Comparison of ENCODE assay signal across 9 mouse cellular contexts in genomic region chr4:122910577-122910976, GRCm38 (mm10). TPM values are rescaled to one million over a fixed set of nuclear protein-coding genes. Genes with fewer than 3 reads are reported as not detected.
DNase-seq lines count a peak whose midpoint lies in the region; ATAC-seq lines count a peak whose summit lies in the region.
"Had no signal": no experiment of that assay in that cellular context is flagged by ENCODE, and none has a peak within 500 bp of the region (broad histone marks: within the 10 kb centered on the region; RNA-seq: fewer than 3 reads in every experiment).

No protein-coding gene starts in this region.

- H3K27ac ChIP-seq in midbrain, embryonic 10.5 days (replicated peaks): peak overlapping the region; percentile 78
- no peak overlapping the region for H3K27ac ChIP-seq in midbrain, embryonic 16.5 days (ENCODE audit: low read length)

- no peak overlapping the region for H3K9ac ChIP-seq in midbrain, embryonic 16.5 days (ENCODE audit: low read depth, low read length)

- ATAC-seq in midbrain, embryonic 16.5 days: no peak; the same call in 1 of the 2 replicates
- ATAC-seq: inflammation-experienced regulatory T-cells, adult 6 months had no signal

- H3K4me3 ChIP-seq in midbrain, embryonic 10.5 days: no peak overlapping the region
- H3K4me3 ChIP-seq in midbrain, embryonic 16.5 days (ENCODE audit: low read depth, low read length): no peak overlapping the region

- H3K36me3 ChIP-seq in midbrain, embryonic 10.5 days: no peaks in the 10 kb centered on the region
- H3K36me3 ChIP-seq in midbrain, embryonic 16.5 days (ENCODE audit: control insufficient read depth, insufficient read depth, low read length): no peaks in the 10 kb centered on the region
- H3K36me3 ChIP-seq in splenic B cell, adult 2 months (ENCODE audit: control insufficient read depth, insufficient read depth, low read length, poor library complexity, severe bottlenecking): no peaks in the 10 kb centered on the region

- H3K9me3 ChIP-seq in midbrain, embryonic 10.5 days (replicated peaks): peaks cover 7% of the 10 kb centered on the region; the same call in 1 of the 2 replicates
- H3K9me3 ChIP-seq in midbrain, embryonic 16.5 days (replicated peaks; ENCODE audit: control insufficient read depth, low read length, poor library complexity, severe bottlenecking): no peaks in the 10 kb centered on the region

- H3K27me3 ChIP-seq in midbrain, embryonic 10.5 days (ENCODE audit: low read depth, poor library complexity, severe bottlenecking): no peaks in the 10 kb centered on the region
- no peaks in the 10 kb centered on the region for H3K27me3 ChIP-seq in midbrain, embryonic 16.5 days (ENCODE audit: control insufficient read depth, insufficient read depth, low read depth, low read length)
- no peaks in the 10 kb centered on the region for H3K27me3 ChIP-seq in splenic B cell, adult 2 months (ENCODE audit: control insufficient read depth, insufficient read depth, low read length, poor library complexity, severe bottlenecking)

- peak; percentile 18 for DNase-seq in embryo, embryonic 11 days
- DNase-seq in embryo, embryonic 10.5 days (ENCODE audit: low spot score): no peak
- DNase-seq in midbrain, embryonic 10.5 days (ENCODE audit: low spot score): no peak
- peak; percentile 40 for DNase-seq in c-Kit-positive CD71-positive TER-119-negative erythroid progenitor cells, embryonic 14.5 days (ENCODE audit: low read depth)
- peak; percentile 71 for DNase-seq in splenic B cell, adult 2 months (ENCODE audit: low read depth, low spot score)
- no peak for DNase-seq in layer of hippocampus, postnatal 36 days
- no peak for DNase-seq in adrenal gland, adult 8-10 months

- WGBS in midbrain, embryonic 10.5 days: 56% methylated on average over 6 of the region's 6 CpGs
- 57% methylated on average over 6 of the region's 6 CpGs for WGBS in midbrain, embryonic 16.5 days

- no peak overlapping the region for H3K4me2 ChIP-seq in midbrain, embryonic 16.5 days (ENCODE audit: low read length)

- peaks cover 17% of the 10 kb centered on the region for H3K4me1 ChIP-seq in midbrain, embryonic 10.5 days
- peaks cover 6% of the 10 kb centered on the region; the same call in 1 of the 2 replicates for H3K4me1 ChIP-seq in midbrain, embryonic 16.5 days (ENCODE audit: control insufficient read depth, insufficient read depth, low read length)

RNA-seq across cellular contexts. Expression of gene Cap1, which starts 24.7 kb away (rescaled TPM):
- 69.4 and 79.4 TPM in 2 replicates for polyA plus RNA-seq in midbrain, embryonic 10.5 days (2016; fragmentation: Nextera tagmentation; extraction: Ambion mirVana)
- 70.3 and 75.0 TPM in 2 replicates for polyA plus RNA-seq in midbrain, embryonic 16.5 days (2015; fragmentation: Nextera tagmentation; extraction: Ambion mirVana)
- 100 to 1,000 TPM; 305 to 314 TPM for total RNA-seq in layer of hippocampus, postnatal 36 days (2021)
- total RNA-seq in adrenal gland, adult 8-10 months (2022): 100 to 1,000 TPM; 134 to 181 (median 168) TPM

RNA-seq across cellular contexts. Expression of gene Mfsd2a, which starts 50.4 kb away (rescaled TPM):
- 22.6 and 27.2 TPM in 2 replicates for polyA plus RNA-seq in midbrain, embryonic 10.5 days (2016; fragmentation: Nextera tagmentation; extraction: Ambion mirVana)
- 32.3 and 33.5 TPM in 2 replicates for polyA plus RNA-seq in midbrain, embryonic 16.5 days (2015; fragmentation: Nextera tagmentation; extraction: Ambion mirVana)
- total RNA-seq in layer of hippocampus, postnatal 36 days (2021): 10 to 100 TPM; 34.0 to 52.7 TPM
- 1 to 10 TPM in 2 of 4 experiments, under 1 TPM in 2; 0.83 to 8.4 (median 1.2) TPM for total RNA-seq in adrenal gland, adult 8-10 months (2022)

Comparison
In these comparisons a context has a peak if more than half of its experiments do, and no peak if none do; other contexts are left out.
1. DNase-seq: peak in embryo, embryonic 11 days (single experiment), c-Kit-positive CD71-positive TER-119-negative erythroid progenitor cells, embryonic 14.5 days (single experiment) and splenic B cell, adult 2 months (single experiment); none in embryo, embryonic 10.5 days (single experiment), midbrain, embryonic 10.5 days (single experiment), layer of hippocampus, postnatal 36 days (0 of 2) and adrenal gland, adult 8-10 months (single experiment).